Mouse (Mus musculus) forebrain, postnatal 0 days (tissue): Measurements from ENCODE around the gene Rbm6. TPM values are rescaled to one million over a fixed set of nuclear protein-coding genes. Genes with fewer than 3 reads are reported as not detected.

ENCODE experiments used
- ATAC-seq: fragments of 200-750 bp; cut with Nextera tagmentation; 2 replicates; pipeline ENCODE4 v1.8.0; 2017; ENCODE audit warnings: mild to moderate bottlenecking, moderate library complexity
- DNase-seq: peaks from one replicate; pipeline ENCODE4 v3.0.0-alpha.2; 2015
- H3K27ac ChIP-seq: fragments of 300-500 bp; sonication (generic); 2 replicates; pipeline ENCODE4 v1.5.1; 2014; ENCODE audit warnings: low read depth, mild to moderate bottlenecking, antibody characterized with exemption, low read length, moderate library complexity, mixed read lengths
- H3K27me3 ChIP-seq: fragments of 300-500 bp; sonication (generic); 2 replicates; pipeline ENCODE4 v1.6.1; 2014; ENCODE audit warnings: mild to moderate bottlenecking, low read length, mixed read lengths; ENCODE audit not compliant: insufficient read depth
- H3K36me3 ChIP-seq: fragments of 300-500 bp; sonication (generic); 2 replicates; pipeline ENCODE4 v1.6.1; 2014; ENCODE audit warnings: mild to moderate bottlenecking, moderate library complexity; ENCODE audit not compliant: insufficient read depth
- H3K4me1 ChIP-seq: fragments of 300-500 bp; sonication (generic); 2 replicates; pipeline ENCODE4 v1.6.1; 2014; ENCODE audit warnings: antibody characterized with exemption; ENCODE audit not compliant: insufficient read depth
- H3K4me2 ChIP-seq: fragments of 300-500 bp; sonication (generic); 2 replicates; pipeline ENCODE4 v1.6.1; 2014; ENCODE audit warnings: low read depth, mild to moderate bottlenecking, moderate library complexity
- H3K4me3 ChIP-seq: fragments of 300-500 bp; sonication (generic); 2 replicates; pipeline ENCODE4 v1.5.1; 2014; ENCODE audit warnings: low read depth, low read length, mixed read lengths
- H3K9ac ChIP-seq: fragments of 300-500 bp; sonication (generic); 2 replicates; pipeline ENCODE4 v1.6.1; 2014; ENCODE audit warnings: mild to moderate bottlenecking
- H3K9me3 ChIP-seq: fragments of 300-500 bp; sonication (generic); 2 replicates; pipeline ENCODE4 v1.6.1; 2016; ENCODE audit warnings: low read length
- CTCF ChIP-seq: sonication (generic); IDR thresholded peaks from 2 replicates; pipeline ENCODE4 v1.5.1; 2016; ENCODE audit warnings: antibody characterized with exemption, control low read depth, low read depth
- WGBS: fragments of 180-500 bp; shearing (Covaris S2); extraction: QIAGEN DNeasy Blood & Tissue Kit; methylation state at CpG from one replicate; pipeline ENCODE4 v1.1.7; 2014; 5-methylcytosine and 5-hydroxymethylcytosine counted together
- polyA plus RNA-seq: library from polyadenylated mRNA; unstranded; fragments of >200 nt; fragmentation: Nextera tagmentation; extraction: Ambion mirVana; gene quantifications from 2 replicates; pipeline ENCODE4 v1.2.1, GENCODE M21; 2015
- total RNA-seq: library from RNA; depleted of rRNA; stranded (reverse); fragments of >200 nt; gene quantifications from 2 replicates; pipeline ENCODE4 v1.2.3, GENCODE M21; 2014

Gene Rbm6
- total and polyA plus RNA-seq, 2 experiments from 2014 or later: 59.5 to 78.3 TPM

GRCm38 (mm10) chr9:107759593-107759992 is 113.4 kb downstream of the Rbm6 start:
- WGBS: 90% methylated on average over 6 of the region's 6 CpGs

GRCm38 (mm10) chr9:107750378-107750777 is 122.7 kb downstream of the Rbm6 start:
- no peak for TF ChIP-seq CTCF
- WGBS: 86% methylated on average over 5 of the region's 5 CpGs
- ATAC-seq: no peak

More at GRCm38 (mm10) chr9:107759593-107759992, 113.4 kb downstream of the Rbm6 start:
- no peak overlapping the region for H3K4me2 ChIP-seq
- DNase-seq (no peak), ATAC-seq (no peak)
- no peak for TF ChIP-seq CTCF
- no peak overlapping the region for H3K9ac ChIP-seq
- no peaks in the 10 kb centered on the region for H3K9me3 ChIP-seq
- H3K27me3 ChIP-seq: no peaks in the 10 kb centered on the region
- no peak overlapping the region for H3K27ac ChIP-seq
- peaks cover 86% of the 10 kb centered on the region for H3K36me3 ChIP-seq
- H3K4me3 ChIP-seq: no peak overlapping the region
- H3K4me1 ChIP-seq: no peaks in the 10 kb centered on the region

GRCm38 (mm10) chr9:107748063-107748462 is 125.0 kb downstream of the Rbm6 start:
- H3K9ac ChIP-seq: no peak overlapping the region
- no peak for ATAC-seq
- H3K4me1 ChIP-seq: no peaks in the 10 kb centered on the region
- DNase-seq: no peak
- 96% methylated on average over 3 of the region's 3 CpGs for WGBS
- no peak overlapping the region for H3K4me3 ChIP-seq
- no peaks in the 10 kb centered on the region for H3K27me3 ChIP-seq
- H3K4me2 ChIP-seq: no peak overlapping the region
- no peak for TF ChIP-seq CTCF
- H3K9me3 ChIP-seq: no peaks in the 10 kb centered on the region
- H3K36me3 ChIP-seq: peaks cover 94% of the 10 kb centered on the region
- no peak overlapping the region for H3K27ac ChIP-seq

More at GRCm38 (mm10) chr9:107750378-107750777, 122.7 kb downstream of the Rbm6 start:
- no peak for DNase-seq
- Histone ChIP-seq H3K4me2 (no peak overlapping the region), H3K36me3 (peaks cover 88% of the 10 kb centered on the region), H3K9me3 (no peaks in the 10 kb centered on the region), H3K9ac (no peak overlapping the region), H3K4me3 (no peak overlapping the region), H3K4me1 (no peaks in the 10 kb centered on the region), H3K27me3 (no peaks in the 10 kb centered on the region), H3K27ac (no peak overlapping the region)

- no peaks in the 10 kb centered on the region for H3K9me3 ChIP-seq
- no peaks in the 10 kb centered on the region for H3K4me1 ChIP-seq
- no peak overlapping the region for H3K27ac ChIP-seq
- H3K36me3 ChIP-seq: peaks cover 96% of the 10 kb centered on the region
- no peak for ATAC-seq
- 81% methylated on average over 1 of the region's 1 CpGs for WGBS
- H3K9ac ChIP-seq: no peak overlapping the region
- no peak for TF ChIP-seq CTCF
- DNase-seq: no peak
- H3K4me2 ChIP-seq: no peak overlapping the region
- H3K27me3 ChIP-seq: no peaks in the 10 kb centered on the region
- no peak overlapping the region for H3K4me3 ChIP-seq
Observed at GRCm38 (mm10) chr9:107747310-107747709, 125.7 kb downstream of the Rbm6 start.

GRCm38 (mm10) chr9:107746679-107747078 is 126.4 kb downstream of the Rbm6 start:
- Histone ChIP-seq H3K27me3 (no peaks in the 10 kb centered on the region), H3K9me3 (no peaks in the 10 kb centered on the region), H3K4me3 (no peak overlapping the region), H3K4me1 (no peaks in the 10 kb centered on the region), H3K27ac (no peak overlapping the region), H3K9ac (no peak overlapping the region), H3K36me3 (peaks cover 96% of the 10 kb centered on the region), H3K4me2 (no peak overlapping the region)
- 93% methylated on average over 3 of the region's 3 CpGs for WGBS
- no peak for DNase-seq
- no peak for ATAC-seq
- TF ChIP-seq CTCF: peak; percentile 41

- no peak overlapping the region for H3K4me2 ChIP-seq
- no peak overlapping the region for H3K9ac ChIP-seq
- H3K4me3 ChIP-seq: no peak overlapping the region
- H3K36me3 ChIP-seq: peaks cover 97% of the 10 kb centered on the region
- H3K27ac ChIP-seq: no peak overlapping the region
- no peaks in the 10 kb centered on the region for H3K4me1 ChIP-seq
- no peaks in the 10 kb centered on the region for H3K9me3 ChIP-seq
- TF ChIP-seq CTCF: no peak
- H3K27me3 ChIP-seq: no peaks in the 10 kb centered on the region
- WGBS: 90% methylated on average over 6 of the region's 6 CpGs
- ATAC-seq: no peak
- no peak for DNase-seq
Observed at GRCm38 (mm10) chr9:107744061-107744460, 129.0 kb downstream of the Rbm6 start.

GRCm38 (mm10) chr9:107738841-107739202 is 134.2 kb downstream of the Rbm6 start:
- TF ChIP-seq CTCF: peak; percentile 66
- peak; percentile 73 for ATAC-seq
- peaks cover 56% of the 10 kb centered on the region for H3K36me3 ChIP-seq
- 49% methylated on average over 4 of the region's 4 CpGs for WGBS
- no peak overlapping the region for H3K9ac ChIP-seq
- H3K27me3 ChIP-seq: no peaks in the 10 kb centered on the region
- H3K4me2 ChIP-seq: no peak overlapping the region
- H3K9me3 ChIP-seq: no peaks in the 10 kb centered on the region
- H3K4me1 ChIP-seq: peaks cover 16% of the 10 kb centered on the region
- H3K27ac ChIP-seq: peak overlapping the region; percentile 62
- peak; percentile 58 for DNase-seq
- no peak overlapping the region for H3K4me3 ChIP-seq
